ENCODE assay signal across 34 mouse cellular contexts in the genomic region with DNA sequence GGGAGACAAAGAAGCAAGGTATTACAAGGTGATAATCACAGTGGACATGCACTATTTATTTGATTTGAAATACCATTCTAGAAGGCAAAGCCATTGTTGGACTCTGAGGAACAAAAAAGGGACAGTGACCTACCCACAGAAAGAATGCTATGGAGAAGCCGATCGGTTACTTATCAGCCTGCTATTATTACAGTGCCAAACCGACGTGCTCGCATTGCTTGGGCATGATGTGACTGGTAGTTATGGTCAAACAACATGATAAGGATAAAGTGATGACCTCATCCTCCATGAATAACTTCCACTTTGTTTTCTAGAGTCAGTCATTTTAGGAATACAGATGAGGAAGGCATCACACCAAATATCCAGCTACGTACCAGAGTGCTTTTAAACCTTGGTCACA.
A peak's percentile ranks its signal among the peaks of the same experiment; 100 is the strongest.
DNase-seq lines count a peak whose midpoint lies in the region; ATAC-seq and TF ChIP-seq lines count a peak whose summit lies in the region.
"Had no signal": no experiment of that assay in that cellular context is flagged by ENCODE, and none has a peak within 500 bp of the region (broad histone marks: within the 10 kb centered on the region; RNA-seq: fewer than 3 reads in every experiment).

No protein-coding gene starts in this region.

- ATAC-seq in heart, embryonic 16.5 days (replicated peaks; ENCODE audit: extremely low read depth, insufficient read depth, low FRiP score), result peak; percentile 83
- no peak for ATAC-seq in liver, embryonic 12.5 days
- no peak for ATAC-seq in neural tube, embryonic 15.5 days (ENCODE audit: low FRiP score)
- no peak for ATAC-seq in monocyte, adult 5-6 weeks (replicated peaks; ENCODE audit: insufficient number of reproducible peaks, low FRiP score, low TSS enrichment, poor library complexity, severe bottlenecking)
- ATAC-seq: forebrain, postnatal 0 days; hindbrain, postnatal 0 days; intestine, embryonic 15.5 days; midbrain, embryonic 16.5 days had no signal

- H3K79me2 ChIP-seq in C2C12 (ENCODE audit: control insufficient read depth, insufficient read depth), result no peaks in the 10 kb centered on the region

- no peak overlapping the region for H3K9ac ChIP-seq in heart, embryonic 16.5 days (ENCODE audit: low read length)
- no peak overlapping the region for H3K9ac ChIP-seq in liver, embryonic 12.5 days
- no peak overlapping the region for H3K9ac ChIP-seq in neural tube, embryonic 15.5 days (replicated peaks)
- H3K9ac ChIP-seq: embryonic facial prominence, embryonic 15.5 days; forebrain, embryonic 12.5 days; forebrain, postnatal 0 days; hindbrain, embryonic 12.5 days; intestine, embryonic 15.5 days; limb, embryonic 15.5 days; liver, embryonic 15.5 days; lung, embryonic 14.5 days; neural tube, embryonic 12.5 days had no signal

- no peaks in the 10 kb centered on the region for H3K9me3 ChIP-seq in heart, embryonic 10.5 days
- H3K9me3 ChIP-seq in heart, embryonic 16.5 days (replicated peaks; ENCODE audit: control insufficient read depth, low read length), result no peaks in the 10 kb centered on the region
- H3K9me3 ChIP-seq in liver, embryonic 12.5 days (replicated peaks), result no peaks in the 10 kb centered on the region
- no peaks in the 10 kb centered on the region for H3K9me3 ChIP-seq in neural tube, embryonic 15.5 days (replicated peaks)
- H3K9me3 ChIP-seq: embryonic facial prominence, embryonic 10.5 days; embryonic facial prominence, embryonic 15.5 days; forebrain, embryonic 12.5 days; hindbrain, embryonic 12.5 days; intestine, embryonic 15.5 days; limb, embryonic 10.5 days; limb, embryonic 15.5 days; liver, embryonic 15.5 days; neural tube, embryonic 12.5 days had no signal

- TF ChIP-seq CTCF in C2C12 (IDR thresholded peaks at IDR 0.05; ENCODE audit: control insufficient read depth, insufficient read depth, insufficient read length), result no peak

- peak; percentile 19 for DNase-seq in 3134 (ENCODE audit: extremely low read depth, insufficient read length, low spot score)
- no peak for DNase-seq in heart, embryonic 10.5 days (ENCODE audit: low spot score)
- DNase-seq in layer of hippocampus, postnatal 14 days (ENCODE audit: low spot score in 2 of 2), result no peak
- DNase-seq: cerebellum, adult 2 months; cerebellum, postnatal 14 days; forebrain, postnatal 0 days; gastrocnemius, postnatal 10 days; kidney, adult 2 months; kidney, postnatal 4 days; lung, embryonic 14.5 days; lung, postnatal 14 days; right cerebral cortex, postnatal 4 days; thymus, adult 2 months; thymus, postnatal 4 days had no signal

- no peak overlapping the region for H3K4me3 ChIP-seq in C2C12 (ENCODE audit: insufficient read depth, poor library complexity, severe bottlenecking)
- no peak overlapping the region for H3K4me3 ChIP-seq in heart, embryonic 10.5 days
- no peak overlapping the region for H3K4me3 ChIP-seq in heart, embryonic 16.5 days (ENCODE audit: low read length)
- no peak overlapping the region for H3K4me3 ChIP-seq in liver, embryonic 12.5 days
- H3K4me3 ChIP-seq in neural tube, embryonic 15.5 days (replicated peaks), result no peak overlapping the region
- H3K4me3 ChIP-seq: embryonic facial prominence, embryonic 10.5 days; embryonic facial prominence, embryonic 15.5 days; forebrain, embryonic 12.5 days; hindbrain, embryonic 12.5 days; intestine, embryonic 15.5 days; limb, embryonic 10.5 days; limb, embryonic 15.5 days; liver, embryonic 15.5 days; myocyte; neural tube, embryonic 12.5 days had no signal

- H3K4me1 ChIP-seq in heart, embryonic 10.5 days, result peaks cover 16% of the 10 kb centered on the region
- H3K4me1 ChIP-seq in heart, embryonic 16.5 days (ENCODE audit: control insufficient read depth, insufficient read depth, low read length), result peaks cover 15% of the 10 kb centered on the region
- no peaks in the 10 kb centered on the region for H3K4me1 ChIP-seq in liver, embryonic 12.5 days
- no peaks in the 10 kb centered on the region for H3K4me1 ChIP-seq in neural tube, embryonic 15.5 days
- H3K4me1 ChIP-seq: embryonic facial prominence, embryonic 15.5 days; limb, embryonic 10.5 days; limb, embryonic 15.5 days; liver, embryonic 15.5 days; neural tube, embryonic 12.5 days had no signal

- peak overlapping the region; percentile 18; the same call in 1 of the 2 replicates for H3K27ac ChIP-seq in heart, embryonic 10.5 days
- H3K27ac ChIP-seq in heart, embryonic 16.5 days (ENCODE audit: low read length), result peak overlapping the region; percentile 78
- no peak overlapping the region for H3K27ac ChIP-seq in liver, embryonic 12.5 days
- H3K27ac ChIP-seq in neural tube, embryonic 15.5 days (replicated peaks), result no peak overlapping the region
- H3K27ac ChIP-seq: embryonic facial prominence, embryonic 10.5 days; embryonic facial prominence, embryonic 15.5 days; forebrain, embryonic 12.5 days; hindbrain, embryonic 12.5 days; hindbrain, postnatal 0 days; intestine, embryonic 15.5 days; kidney, postnatal 0 days; limb, embryonic 10.5 days; limb, embryonic 15.5 days; liver, embryonic 15.5 days; neural tube, embryonic 12.5 days had no signal

- no peaks in the 10 kb centered on the region for H3K27me3 ChIP-seq in C2C12 (ENCODE audit: control insufficient read depth, insufficient read depth, insufficient read length)
- H3K27me3 ChIP-seq in heart, embryonic 10.5 days (ENCODE audit: insufficient read depth, poor library complexity, severe bottlenecking), result no peaks in the 10 kb centered on the region
- no peaks in the 10 kb centered on the region for H3K27me3 ChIP-seq in heart, embryonic 16.5 days (ENCODE audit: control insufficient read depth, insufficient read depth, low read length)
- H3K27me3 ChIP-seq in liver, embryonic 12.5 days (replicated peaks), result no peaks in the 10 kb centered on the region
- H3K27me3 ChIP-seq in neural tube, embryonic 15.5 days (replicated peaks), result no peaks in the 10 kb centered on the region
- H3K27me3 ChIP-seq: embryonic facial prominence, embryonic 15.5 days; forebrain, embryonic 12.5 days; hindbrain, embryonic 12.5 days; intestine, embryonic 15.5 days; limb, embryonic 15.5 days; liver, embryonic 15.5 days; neural tube, embryonic 12.5 days had no signal

- H3ac ChIP-seq in C2C12 (ENCODE audit: control insufficient read depth, insufficient read length, low read depth), result no peak overlapping the region

- H3K79me3 ChIP-seq in C2C12 (ENCODE audit: low read depth), result no peaks in the 10 kb centered on the region

- no peak overlapping the region for H3K4me2 ChIP-seq in heart, embryonic 16.5 days (ENCODE audit: low read depth, low read length)
- H3K4me2 ChIP-seq in liver, embryonic 12.5 days, result no peak overlapping the region
- no peak overlapping the region for H3K4me2 ChIP-seq in neural tube, embryonic 15.5 days
- H3K4me2 ChIP-seq: embryonic facial prominence, embryonic 15.5 days; forebrain, embryonic 12.5 days; hindbrain, embryonic 12.5 days; intestine, embryonic 15.5 days; limb, embryonic 15.5 days; liver, embryonic 15.5 days; lung, embryonic 14.5 days; midbrain, embryonic 11.5 days; neural tube, embryonic 12.5 days had no signal

- H3K36me3 ChIP-seq in C2C12 (ENCODE audit: control insufficient read depth, insufficient read depth), result no peaks in the 10 kb centered on the region
- H3K36me3 ChIP-seq in heart, embryonic 10.5 days, result no peaks in the 10 kb centered on the region
- no peaks in the 10 kb centered on the region for H3K36me3 ChIP-seq in heart, embryonic 16.5 days (ENCODE audit: control insufficient read depth, insufficient read depth)
- H3K36me3 ChIP-seq in liver, embryonic 12.5 days, result no peaks in the 10 kb centered on the region
- H3K36me3 ChIP-seq in neural tube, embryonic 15.5 days, result no peaks in the 10 kb centered on the region
- H3K36me3 ChIP-seq: embryonic facial prominence, embryonic 10.5 days; embryonic facial prominence, embryonic 15.5 days; forebrain, embryonic 12.5 days; G1E; hindbrain, embryonic 12.5 days; intestine, embryonic 15.5 days; limb, embryonic 10.5 days; limb, embryonic 15.5 days; liver, embryonic 15.5 days; neural tube, embryonic 12.5 days had no signal

- 26% methylated on average over 6 of the region's 6 CpGs for WGBS in heart, embryonic 10.5 days
- WGBS in heart, embryonic 16.5 days, result 22% methylated on average over 6 of the region's 6 CpGs
- WGBS in liver, embryonic 12.5 days (ENCODE audit: insufficient replicate concordance), result 66% methylated on average over 6 of the region's 6 CpGs
- WGBS in neural tube, embryonic 15.5 days, result 95% methylated on average over 6 of the region's 6 CpGs

TF ChIP-seq in C2C12, 6 proteins besides CTCF, POLR2A, EP300 and RAD21:
- TF ChIP-seq CEBPB (IDR thresholded peaks at IDR 0.05; ENCODE audit: low read depth) (no peak), MAX (IDR thresholded peaks at IDR 0.05) (peak; percentile 37), MYOD1 (IDR thresholded peaks at IDR 0.05; ENCODE audit: control insufficient read depth, insufficient read length, low read depth) (peak; percentile 60), MYOG (IDR thresholded peaks at IDR 0.05; ENCODE audit: control insufficient read depth, extremely low read depth, insufficient read length) (no peak), FOSL1 (IDR thresholded peaks at IDR 0.05; ENCODE audit: insufficient read depth, low read length, poor library complexity, severe bottlenecking) (no peak)

Comparison
In these comparisons a context has a peak if more than half of its experiments do, and no peak if none do; other contexts are left out.
1. H3K27ac ChIP-seq: peak in heart, embryonic 10.5 days (single experiment) and heart, embryonic 16.5 days (single experiment); none in liver, embryonic 12.5 days (single experiment) and neural tube, embryonic 15.5 days (single experiment).